Mouse (Mus musculus) heart, postnatal 0 days (tissue): Measurements from ENCODE around the gene Cks2.

Experiments
- CTCF ChIP-seq: IDR thresholded peaks from 2 replicates; pipeline ENCODE4 v1.5.1; 2016; ENCODE audit warnings: antibody characterized with exemption, control low read depth, low read depth
- EP300 ChIP-seq: IDR thresholded peaks from 2 replicates; pipeline ENCODE4 v1.6.1; 2016; ENCODE audit warnings: antibody characterized with exemption, low read depth

DNA sequence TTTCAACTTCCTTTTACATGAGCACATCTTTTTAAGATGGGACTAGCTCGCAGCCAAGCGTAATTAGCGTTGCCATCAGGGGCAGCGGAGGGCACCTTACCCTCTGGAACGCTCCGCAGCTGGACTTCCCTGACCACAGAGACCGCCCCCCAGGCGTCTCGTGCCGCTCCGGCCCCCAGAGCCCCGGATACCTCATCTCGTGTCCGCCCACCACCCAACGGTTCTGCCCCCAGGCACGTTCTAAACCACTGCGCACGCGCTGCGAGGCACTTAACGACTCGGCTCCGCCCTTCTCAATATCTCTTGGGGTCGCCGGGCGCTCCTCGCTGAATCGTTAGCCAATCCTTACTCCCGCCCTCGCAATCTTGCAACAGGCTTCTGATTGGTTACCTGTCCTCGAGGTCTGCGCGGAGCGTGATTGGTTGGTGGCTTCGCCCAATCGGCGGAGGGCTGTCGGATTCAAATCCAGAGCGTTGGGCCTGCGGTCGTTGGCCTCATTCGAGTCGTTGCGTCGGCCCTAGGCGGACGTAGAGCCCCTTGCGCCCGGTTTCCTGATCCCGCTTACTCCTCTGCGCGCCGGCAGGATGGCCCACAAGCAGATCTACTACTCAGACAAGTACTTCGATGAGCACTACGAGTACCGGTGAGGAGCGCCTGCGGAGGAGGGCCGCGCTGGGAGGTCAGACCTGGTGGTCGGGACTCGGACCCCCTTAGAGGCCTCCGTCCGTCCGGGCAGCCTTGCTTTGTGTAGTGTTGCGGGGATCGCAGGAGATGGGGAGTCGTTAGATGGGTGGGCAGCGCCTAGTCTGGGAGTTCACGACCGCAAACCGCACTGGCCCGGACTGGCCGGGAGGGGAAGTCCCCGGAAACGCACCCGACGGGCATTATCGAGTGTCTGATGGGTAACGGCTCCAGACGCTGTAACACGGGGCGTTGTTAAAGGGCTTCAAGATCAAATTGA is at the start of gene Cks2:
- TF ChIP-seq CTCF (no peak), EP300 (0 out of 2 replicates have a peak, but pooled peaks have one; percentile 39)
